Mouse (Mus musculus) MEL (cell line): ENCODE data around the gene Mark4. TPM values are rescaled to one million over a fixed set of nuclear protein-coding genes. Genes with fewer than 3 reads are reported as not detected.

Experiments
- DNase-seq: peaks from one replicate; pipeline ENCODE4 v3.0.0; 2011; ENCODE audit warnings: low read depth, low spot score
- H3K27ac ChIP-seq: 2 replicates; pipeline ENCODE4 v1.5.1; 2012; ENCODE audit warnings: low read depth, mild to moderate bottlenecking, control low read depth, low read length, moderate library complexity; ENCODE audit not compliant: control insufficient read depth
- H3K27me3 ChIP-seq, 2 experiments: fragments of 150-350 bp in 1 of 2; sonication (generic) in 1 of 2; 2 replicates each; pipeline ENCODE4 v1.6.1; 2012; ENCODE audit warnings: low read length in 2 of 2, mild to moderate bottlenecking in 2 of 2, improper control_type of control experiment in 1 of 2, moderate library complexity in 1 of 2; ENCODE audit not compliant: insufficient read depth in 2 of 2, control insufficient read depth in 1 of 2
- H3K36me3 ChIP-seq, 2 experiments: 2 replicates each; pipeline ENCODE4 v1.6.1; 2012 to 2014; ENCODE audit warnings: low read length in 2 of 2, improper control_type of control experiment in 1 of 2, inconsistent platforms in 1 of 2, mild to moderate bottlenecking in 1 of 2; ENCODE audit not compliant: insufficient read depth in 2 of 2, control insufficient read depth in 1 of 2
- H3K4me1 ChIP-seq, 2 experiments: fragments of 150-350 bp in 1 of 2; sonication (generic) in 1 of 2; 2 replicates each; pipeline ENCODE4 v1.6.1; 2012; ENCODE audit warnings: low read length in 2 of 2, improper control_type of control experiment in 1 of 2, mild to moderate bottlenecking in 1 of 2; ENCODE audit not compliant: insufficient read depth in 2 of 2, control insufficient read depth in 1 of 2
- H3K4me3 ChIP-seq, 2 experiments: fragments of 150-350 bp in 1 of 2; sonication (generic) in 1 of 2; 2 replicates each; pipeline ENCODE4 v1.5.1; 2012; ENCODE audit warnings: low read depth in 2 of 2, low read length in 2 of 2, mild to moderate bottlenecking in 2 of 2, moderate library complexity in 2 of 2, control low read depth in 1 of 2, improper control_type of control experiment in 1 of 2; ENCODE audit not compliant: control insufficient read depth in 1 of 2, insufficient read depth in 1 of 2
- H3K79me2 ChIP-seq: 2 replicates; pipeline ENCODE4 v1.6.1; 2012; ENCODE audit warnings: mild to moderate bottlenecking, low read length, moderate library complexity; ENCODE audit not compliant: control insufficient read depth, poor library complexity, insufficient read depth
- H3K9ac ChIP-seq: 2 replicates; pipeline ENCODE4 v1.6.1; 2012; ENCODE audit warnings: low read depth, mild to moderate bottlenecking, control low read depth, low read length, moderate library complexity; ENCODE audit not compliant: control insufficient read depth, poor library complexity, severe bottlenecking
- H3K9me3 ChIP-seq: fragments of 150-350 bp; sonication (generic); replicated peaks from 2 replicates; pipeline ENCODE4 v1.6.1; 2012; ENCODE audit warnings: mild to moderate bottlenecking, low read length, improper control_type of control experiment, moderate library complexity; ENCODE audit not compliant: insufficient read depth
- CHD1 ChIP-seq: IDR thresholded peaks from 2 replicates; pipeline ENCODE4 v1.6.1; 2012; ENCODE audit warnings: low read depth, mild to moderate bottlenecking, inconsistent platforms, low read length, improper control_type of control experiment
- HCFC1 ChIP-seq: IDR thresholded peaks from 2 replicates; pipeline ENCODE4 v1.6.1; 2012; ENCODE audit warnings: low read depth, mild to moderate bottlenecking, inconsistent platforms, low read length, improper control_type of control experiment, moderate library complexity
- MAZ ChIP-seq: IDR thresholded peaks from 2 replicates; pipeline ENCODE4 v1.6.1; 2012; ENCODE audit warnings: low read depth, mild to moderate bottlenecking, inconsistent platforms, low read length, improper control_type of control experiment
- MYB ChIP-seq: IDR thresholded peaks from 2 replicates; pipeline ENCODE4 v1.6.1; 2011; ENCODE audit warnings: mild to moderate bottlenecking, low read depth, low read length, improper control_type of control experiment
- UBTF ChIP-seq: IDR thresholded peaks from 2 replicates; pipeline ENCODE4 v1.6.1; 2012; ENCODE audit warnings: low read depth, mild to moderate bottlenecking, inconsistent platforms, low read length, improper control_type of control experiment, moderate library complexity, borderline replicate concordance; ENCODE audit not compliant: insufficient read depth
- USF1 ChIP-seq: IDR thresholded peaks from 2 replicates; pipeline ENCODE4 v1.6.1; 2014; ENCODE audit warnings: low read depth, mild to moderate bottlenecking, inconsistent platforms, low read length, improper control_type of control experiment, moderate library complexity
- USF2 ChIP-seq, 2 experiments: IDR thresholded peaks; 2 replicates each; pipeline ENCODE4 v1.6.1; 2011 to 2012; ENCODE audit warnings: improper control_type of control experiment in 2 of 2, low read length in 2 of 2, borderline replicate concordance in 1 of 2, inconsistent platforms in 1 of 2, low read depth in 1 of 2, mild to moderate bottlenecking in 1 of 2; ENCODE audit not compliant: insufficient read depth in 1 of 2
- ZNF384 ChIP-seq: IDR thresholded peaks from 2 replicates; pipeline ENCODE4 v1.6.1; 2012; ENCODE audit warnings: low read depth, mild to moderate bottlenecking, inconsistent platforms, low read length, improper control_type of control experiment
- polyA plus RNA-seq, 2 experiments: library from polyadenylated mRNA; stranded (reverse) in 1 of 2; unstranded in 1 of 2; fragments of >175 nt in 1 of 2; fragments of >200 nt in 1 of 2; gene quantifications; 2 replicates each; pipeline versions ENCODE4 v1.2.1 to v1.2.4; 2012; ENCODE audit warnings: low replicate concordance in 2 of 2, low read depth in 1 of 2; ENCODE audit not compliant: insufficient read length in 2 of 2, insufficient read depth in 1 of 2, missing spikeins in 1 of 2
- total RNA-seq: library from RNA; depleted of rRNA; stranded (reverse); fragments of 300-350 nt; gene quantifications from 2 replicates; pipeline ENCODE4 v1.2.3, GENCODE M21; 2012

The Mark4 gene
- total and polyA plus RNA-seq, 3 experiments: 4.7 to 18.5 TPM; not detected in 1

DNA sequence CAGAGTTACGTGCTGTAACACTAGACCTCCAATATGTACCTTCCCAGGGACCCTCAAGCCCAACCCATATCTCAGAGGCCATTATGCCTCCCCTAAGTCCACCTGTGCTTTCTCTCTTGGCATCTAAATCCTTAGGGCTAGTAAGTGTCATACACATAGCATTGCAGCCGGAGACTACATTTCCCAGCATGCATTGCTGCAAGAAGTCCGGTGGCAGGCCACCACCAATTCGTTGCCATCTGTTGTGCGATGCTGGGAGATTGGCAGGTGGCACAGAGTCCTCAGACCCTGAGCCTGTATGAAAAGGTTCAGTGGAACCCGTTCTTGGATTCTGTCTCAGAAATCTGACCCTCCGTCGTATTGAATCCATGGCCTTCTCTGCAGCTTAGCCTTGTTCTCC, 28.9 kb downstream of the Mark4 start:
- TF ChIP-seq MYB (no peak), HCFC1 (peak; percentile 78)
- Histone ChIP-seq H3K4me1 (no peaks in the 10 kb centered on the region), H3K27ac (no peak overlapping the region), H3K79me2 (no peaks in the 10 kb centered on the region), H3K9me3 (no peaks in the 10 kb centered on the region), H3K9ac (no peak overlapping the region), H3K27me3 (no peaks in the 10 kb centered on the region), H3K4me3 (no peak overlapping the region), H3K36me3 (peaks cover 0 to 7% of the 10 kb centered on the region in 2 experiments; a peak in 2 of 4 replicates)
- DNase-seq: no peak

DNA sequence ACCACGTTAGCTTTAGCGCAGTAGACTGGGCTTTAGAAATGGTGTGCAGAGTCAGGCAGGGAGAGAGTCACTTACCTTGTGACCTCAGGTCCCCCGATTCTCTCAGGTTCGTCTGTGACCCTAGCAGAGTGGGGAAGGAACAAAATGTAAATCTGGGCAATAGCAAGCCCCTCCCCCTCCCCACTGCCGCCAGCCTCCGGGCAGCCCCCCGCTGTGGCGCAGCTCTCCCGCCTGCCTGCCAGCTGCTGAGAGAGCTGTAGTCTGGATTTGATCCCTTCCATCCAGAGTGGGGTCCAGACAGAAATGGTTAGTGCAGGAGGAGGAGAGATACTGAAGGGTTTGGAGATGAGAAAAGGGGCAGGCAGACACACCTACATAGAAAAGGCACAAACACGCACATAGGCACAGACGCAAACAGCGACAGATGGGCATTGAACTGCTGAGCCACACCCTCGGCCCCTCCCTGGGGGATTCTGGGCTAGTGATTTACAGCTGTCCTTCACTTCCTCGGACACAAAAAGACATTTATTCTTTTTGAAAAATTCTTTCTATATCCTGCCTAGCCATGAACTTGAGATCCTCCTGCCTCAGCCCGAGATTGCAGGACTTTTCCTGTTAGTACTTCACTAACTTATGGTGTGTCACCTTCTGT, 30.5 kb downstream of the Mark4 start:
- Histone ChIP-seq H3K9me3 (no peaks in the 10 kb centered on the region), H3K36me3 (peaks cover 0 to 3% of the 10 kb centered on the region in 2 experiments; a peak in 2 of 4 replicates), H3K27ac (no peak overlapping the region), H3K79me2 (no peaks in the 10 kb centered on the region), H3K4me3 (no peak overlapping the region), H3K27me3 (no peaks in the 10 kb centered on the region), H3K4me1 (no peaks in the 10 kb centered on the region), H3K9ac (no peak overlapping the region)
- no peak for DNase-seq
- no peak for TF ChIP-seq UBTF
- no peak for TF ChIP-seq USF2 (IDR thresholded peaks at IDR 0.05; ENCODE audit: borderline replicate concordance in 1 of 2, insufficient read depth in 1 of 2, low read depth in 1 of 2, low read length in 2 of 2)
- TF ChIP-seq MAZ: no peak

DNA sequence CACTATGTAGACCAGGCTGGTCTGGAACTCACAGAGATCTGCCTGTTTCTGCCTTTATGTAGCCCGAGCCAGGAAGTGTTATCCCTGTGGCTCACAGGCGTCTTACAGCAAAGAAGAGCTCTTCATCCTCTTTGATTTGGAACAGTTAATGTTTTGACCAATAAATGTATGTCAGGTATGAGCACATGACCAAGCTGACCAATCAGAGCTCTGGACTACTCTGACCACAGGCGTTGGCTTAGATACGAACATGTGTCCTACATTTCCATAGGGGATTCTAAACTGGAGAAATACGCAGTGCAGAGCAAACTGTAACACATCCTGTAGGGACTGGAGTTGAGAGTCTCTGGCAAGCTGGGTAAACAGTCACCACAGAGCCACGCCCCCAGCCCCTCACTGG, 31.7 kb downstream of the Mark4 start:
- no peaks in the 10 kb centered on the region for H3K4me1 ChIP-seq
- H3K36me3 ChIP-seq: no peaks in the 10 kb centered on the region; a peak in 1 of 4 replicates
- H3K79me2 ChIP-seq: no peaks in the 10 kb centered on the region
- peak; percentile 66 for TF ChIP-seq USF1
- TF ChIP-seq CHD1: no peak
- H3K9ac ChIP-seq: no peak overlapping the region
- no peak overlapping the region for H3K27ac ChIP-seq
- H3K9me3 ChIP-seq: no peaks in the 10 kb centered on the region
- H3K27me3 ChIP-seq: no peaks in the 10 kb centered on the region
- no peak overlapping the region for H3K4me3 ChIP-seq
- no peak for DNase-seq

DNA sequence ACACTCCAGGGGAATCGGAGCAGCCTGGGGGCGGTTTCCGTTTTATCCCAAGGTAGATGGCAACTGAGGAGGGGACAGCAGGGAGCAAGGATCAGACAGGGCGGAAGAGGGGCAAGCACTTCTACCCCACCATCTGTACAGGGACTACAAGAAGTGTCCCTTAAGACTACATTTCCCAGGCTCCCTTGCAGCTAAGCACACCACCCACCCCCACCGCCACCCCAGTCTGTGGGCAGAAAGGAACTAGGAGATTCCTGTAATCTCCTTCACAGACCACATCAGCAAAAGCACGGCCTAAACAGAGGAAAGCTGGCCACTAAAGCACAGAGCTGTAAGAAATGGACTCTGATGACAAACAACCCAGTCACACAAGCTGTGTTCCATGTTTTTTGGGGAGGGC, 32.3 kb downstream of the Mark4 start:
- TF ChIP-seq ZNF384 (no peak), HCFC1 (peak; percentile 85)
- peaks cover 0 to 2% of the 10 kb centered on the region in 2 experiments; a peak in 2 of 4 replicates for H3K4me1 ChIP-seq
- no peak overlapping the region for H3K9ac ChIP-seq
- H3K79me2 ChIP-seq: no peaks in the 10 kb centered on the region
- H3K36me3 ChIP-seq: no peaks in the 10 kb centered on the region; a peak in 1 of 4 replicates
- no peak overlapping the region for H3K27ac ChIP-seq
- no peak for DNase-seq
- H3K4me3 ChIP-seq: no peak overlapping the region
- no peaks in the 10 kb centered on the region for H3K9me3 ChIP-seq
- no peaks in the 10 kb centered on the region for H3K27me3 ChIP-seq
